Mouse (Mus musculus) kidney, embryonic 15.5 days (tissue): ENCODE results near the gene Sertad4. TPM values are rescaled to one million over a fixed set of nuclear protein-coding genes. Genes with fewer than 3 reads are reported as not detected.
A peak's percentile ranks its signal among the peaks of the same experiment; 100 is the strongest.

ENCODE experiments used
- ATAC-seq: fragments of 200-750 bp; cut with Nextera tagmentation; replicated peaks from 2 replicates; pipeline ENCODE4 v1.8.0; 2017; ENCODE audit warnings: moderate TSS enrichment; ENCODE audit not compliant: low FRiP score
- H3K27ac ChIP-seq: fragments of 300-500 bp; sonication (generic); 2 replicates; pipeline ENCODE4 v1.5.1; 2015; ENCODE audit warnings: mild to moderate bottlenecking, inconsistent platforms
- H3K27me3 ChIP-seq: fragments of 300-500 bp; sonication (generic); 2 replicates; pipeline ENCODE4 v1.6.1; 2015; ENCODE audit warnings: inconsistent platforms
- H3K36me3 ChIP-seq: fragments of 300-500 bp; sonication (generic); 2 replicates; pipeline ENCODE4 v1.6.1; 2015; ENCODE audit warnings: inconsistent platforms
- H3K4me1 ChIP-seq: fragments of 300-500 bp; sonication (generic); 2 replicates; pipeline ENCODE4 v1.6.1; 2015; ENCODE audit warnings: inconsistent platforms
- H3K4me2 ChIP-seq: fragments of 300-500 bp; sonication (generic); 2 replicates; pipeline ENCODE4 v1.6.1; 2015; ENCODE audit warnings: moderate library complexity, mild to moderate bottlenecking, inconsistent platforms
- H3K4me3 ChIP-seq: fragments of 300-500 bp; sonication (generic); replicated peaks from 2 replicates; pipeline ENCODE4 v1.5.1; 2015; ENCODE audit warnings: mild to moderate bottlenecking, inconsistent platforms
- H3K9ac ChIP-seq: fragments of 300-500 bp; sonication (generic); 2 replicates; pipeline ENCODE4 v1.6.1; 2015; ENCODE audit warnings: mild to moderate bottlenecking, inconsistent platforms
- H3K9me3 ChIP-seq: fragments of 300-500 bp; sonication (generic); replicated peaks from 2 replicates; pipeline ENCODE4 v1.6.1; 2016; ENCODE audit warnings: inconsistent platforms
- WGBS: fragments of 180-500 bp; shearing (Covaris S2); methylation state at CpG from one replicate; pipeline ENCODE4 v1.1.7; 2015; ENCODE audit warnings: mixed read lengths; 5-methylcytosine and 5-hydroxymethylcytosine counted together
- polyA plus RNA-seq: library from polyadenylated mRNA; unstranded; fragments of >200 nt; fragmentation: Nextera tagmentation; extraction: Ambion mirVana; gene quantifications from 2 replicates; pipeline ENCODE4 v1.2.1, GENCODE M21; 2015

The Sertad4 gene
- polyA plus RNA-seq, 1 experiment from 2014 or later, result 22.9 TPM

GRCm38 (mm10) chr1:192798212-192799164 is 57.1 kb downstream of the Sertad4 start:
- H3K27ac ChIP-seq, result peak overlapping the region; percentile 87
- no peak overlapping the region for H3K9ac ChIP-seq
- H3K4me1 ChIP-seq, result peaks cover 47% of the 10 kb centered on the region
- no peaks in the 10 kb centered on the region for H3K36me3 ChIP-seq
- WGBS, result 56% methylated on average over 16 of the region's 16 CpGs
- H3K4me2 ChIP-seq, result no peak overlapping the region
- no peak overlapping the region for H3K4me3 ChIP-seq
- no peaks in the 10 kb centered on the region for H3K27me3 ChIP-seq
- peak; percentile 73 for ATAC-seq
- 0 out of 2 replicates have a peak, but pooled peaks cover 3% of the 10 kb centered on the region for H3K9me3 ChIP-seq

GRCm38 (mm10) chr1:192797011-192797274 is 58.6 kb downstream of the Sertad4 start:
- Histone ChIP-seq H3K36me3 (no peaks in the 10 kb centered on the region), H3K9me3 (0 out of 2 replicates have a peak, but pooled peaks cover 3% of the 10 kb centered on the region), H3K4me1 (peaks cover 58% of the 10 kb centered on the region), H3K9ac (no peak overlapping the region), H3K4me3 (no peak overlapping the region), H3K27me3 (no peaks in the 10 kb centered on the region), H3K27ac (no peak overlapping the region), H3K4me2 (no peak overlapping the region)
- 78% methylated on average over 3 of the region's 3 CpGs for WGBS
- no peak for ATAC-seq

GRCm38 (mm10) chr1:192796201-192797010 is 59.1 kb downstream of the Sertad4 start:
- no peak for ATAC-seq
- WGBS, result 18% methylated on average over 11 of the region's 21 CpGs
- no peak overlapping the region for H3K9ac ChIP-seq

GRCm38 (mm10) chr1:192794957-192795745 is 60.4 kb downstream of the Sertad4 start:
- Histone ChIP-seq H3K9ac (no peak overlapping the region), H3K9me3 (0 out of 2 replicates have a peak, but pooled peaks cover 3% of the 10 kb centered on the region), H3K4me1 (peaks cover 66% of the 10 kb centered on the region), H3K27me3 (no peaks in the 10 kb centered on the region), H3K4me2 (no peak overlapping the region), H3K4me3 (no peak overlapping the region), H3K36me3 (no peaks in the 10 kb centered on the region), H3K27ac (peak overlapping the region; percentile 67; the same call in 1 of the 2 replicates)
- no peak; the same call in 1 of the 2 replicates for ATAC-seq
- WGBS, result 68% methylated on average over 9 of the region's 9 CpGs

More at GRCm38 (mm10) chr1:192796201-192797010, 59.1 kb downstream of the Sertad4 start:
- Histone ChIP-seq H3K27me3 (no peaks in the 10 kb centered on the region), H3K4me2 (peak overlapping the region; percentile 23; the same call in 1 of the 2 replicates), H3K4me1 (peaks cover 63% of the 10 kb centered on the region), H3K27ac (peak overlapping the region; percentile 67), H3K4me3 (no peak overlapping the region), H3K9me3 (0 out of 2 replicates have a peak, but pooled peaks cover 3% of the 10 kb centered on the region), H3K36me3 (no peaks in the 10 kb centered on the region)

Other genes starting within 250 kb of the Sertad4 start
- 13.7 and 15.4 TPM in 2 replicates for gene Hhat, start 84.5 kb downstream of the Sertad4 start, polyA plus RNA-seq
- gene Syt14, start 180.0 kb upstream of the Sertad4 start, polyA plus RNA-seq, result 1.5 and 1.6 TPM in 2 replicates